Mouse (Mus musculus) lung, postnatal 25 days (tissue): Measurements from ENCODE around the gene Dnajc8.
"Not testable (repeated sequence)": the region's sequence is repeated elsewhere in the genome, so short reads cannot be mapped to it uniquely, and the experiment has no call there.

ENCODE experiments used
- DNase-seq: peaks from one replicate; pipeline ENCODE4 v3.0.0; 2022; ENCODE audit warnings: low spot score

The Dnajc8 gene

DNA sequence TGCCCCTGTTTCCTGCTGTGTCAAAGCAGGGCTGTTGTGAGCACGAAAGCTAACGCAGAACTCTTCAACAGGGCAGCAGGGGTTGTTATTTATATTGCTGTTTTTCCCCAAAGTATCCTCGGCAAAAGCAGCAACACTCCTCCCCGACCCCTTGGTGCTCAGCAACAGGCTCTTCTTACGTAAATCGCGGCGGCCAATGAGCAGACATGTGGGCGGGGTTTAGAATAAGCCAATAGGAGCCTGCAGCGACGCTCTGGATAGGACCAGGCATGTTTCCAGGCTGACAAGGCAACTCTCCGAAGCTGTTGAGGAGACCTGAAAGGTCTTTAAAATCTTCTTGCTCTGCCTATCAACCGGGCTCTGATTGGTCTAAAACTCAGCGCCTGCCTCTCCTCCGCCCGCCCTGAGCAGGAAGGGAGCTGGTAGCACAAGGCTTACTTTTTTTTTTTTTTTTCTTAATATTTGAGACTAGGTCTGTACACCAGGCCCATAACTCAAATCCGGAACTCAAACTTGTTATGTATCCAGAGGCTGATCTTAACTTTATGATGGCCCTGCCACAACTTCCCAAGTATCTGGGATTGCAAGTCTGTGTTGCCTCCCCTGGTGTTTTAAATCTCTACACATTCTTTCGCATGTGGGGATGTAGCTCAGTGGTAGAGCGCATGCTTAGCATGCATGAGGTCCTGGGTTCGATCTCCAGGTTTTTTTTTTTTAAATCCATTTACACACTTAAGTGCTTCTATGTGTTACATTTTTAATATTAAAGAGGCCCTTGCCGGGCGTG lies 19.8 kb upstream of the Dnajc8 start:
- peak; percentile 98 for DNase-seq

DNA sequence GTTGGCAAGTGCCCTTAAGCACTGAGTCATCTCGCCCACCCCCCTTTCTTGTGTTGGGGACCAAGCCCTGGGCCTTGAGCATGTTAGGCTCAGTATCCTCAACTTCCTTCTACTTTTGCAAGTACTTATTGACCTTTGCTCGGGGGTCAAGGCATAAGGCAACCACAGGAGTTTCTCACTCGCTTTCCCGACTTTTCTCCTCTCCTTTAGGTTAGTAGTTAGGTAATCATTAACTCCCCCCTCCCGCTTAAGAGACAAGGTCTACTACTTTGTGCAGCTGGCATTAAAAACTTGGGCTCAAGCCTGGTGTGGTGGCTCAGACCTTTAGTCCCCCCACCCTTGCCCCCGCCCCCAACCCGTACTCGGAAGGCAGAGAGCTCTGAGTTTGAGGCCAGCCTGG lies 17.3 kb upstream of the Dnajc8 start:
- peak; percentile 42 for DNase-seq

- DNase-seq: no peak
Observed at GRCm38 (mm10) chr4:132519188-132519587, 16.2 kb upstream of the Dnajc8 start.

DNA sequence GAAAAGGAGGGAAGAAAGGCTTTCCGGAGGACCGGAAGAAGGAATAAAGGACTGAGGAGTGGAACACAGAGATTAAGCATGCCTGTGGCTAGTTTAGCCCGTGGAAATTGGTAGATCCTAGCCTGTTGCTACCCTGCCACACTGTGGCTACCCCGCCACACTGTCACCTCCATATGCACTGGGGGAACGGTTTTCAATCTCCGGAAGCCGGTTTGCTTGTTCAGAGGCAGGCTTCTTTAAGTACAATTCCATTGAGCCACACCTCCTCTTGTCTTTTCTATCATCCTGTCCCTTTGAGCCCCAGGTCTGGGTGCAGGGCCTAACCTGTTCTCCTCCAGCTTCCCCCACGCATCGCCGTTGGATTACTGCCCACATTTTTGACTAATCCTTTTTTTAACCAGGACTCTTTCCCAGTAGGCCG lies 11.0 kb upstream of the Dnajc8 start:
- DNase-seq: no peak

DNA sequence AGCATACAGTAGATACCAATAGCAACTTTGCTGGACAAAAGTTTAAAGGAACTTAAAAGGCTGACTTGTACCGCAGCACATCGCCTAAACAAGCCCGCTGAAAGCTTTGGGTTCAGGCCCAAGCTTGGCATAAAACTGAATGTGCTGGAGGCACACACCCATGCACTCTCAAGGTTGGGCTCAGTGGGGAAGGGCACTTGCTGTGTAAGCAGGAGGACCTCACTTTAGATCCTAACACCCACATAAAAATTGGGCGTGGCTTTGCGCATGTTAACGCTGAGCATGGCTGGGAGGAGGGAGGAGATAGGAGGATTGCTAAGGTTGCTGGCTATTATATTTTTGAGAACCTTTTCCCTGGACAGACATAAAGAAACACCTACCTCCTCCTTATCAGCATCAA lies 10.5 kb upstream of the Dnajc8 start:
- peak; percentile 29 for DNase-seq

DNA sequence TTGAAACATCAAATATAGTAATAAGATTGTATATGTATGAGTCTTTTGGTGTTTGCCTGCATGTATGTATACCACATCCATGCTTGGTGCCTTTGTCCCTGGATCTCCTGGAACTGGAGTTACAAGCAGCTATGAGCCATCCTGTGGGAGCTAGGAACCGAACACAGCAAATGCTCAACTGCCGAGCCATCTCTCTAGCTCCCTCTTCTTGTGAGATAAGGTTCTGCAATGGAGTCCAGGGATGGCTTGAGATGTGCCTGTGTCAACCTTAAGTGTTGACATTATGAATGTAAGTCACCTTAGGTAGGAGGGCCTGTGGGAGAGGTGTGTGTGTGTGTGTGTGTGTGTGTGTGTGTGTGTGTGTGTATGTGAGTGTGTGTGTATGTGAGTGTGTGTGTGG lies 8.7 kb upstream of the Dnajc8 start:
- DNase-seq: no peak

GRCm38 (mm10) chr4:132527917-132528522 lies 7.3 kb upstream of the Dnajc8 start:
- no peak for DNase-seq

GRCm38 (mm10) chr4:132529344-132529743 lies 6.0 kb upstream of the Dnajc8 start:
- no peak for DNase-seq

GRCm38 (mm10) chr4:132530033-132530804 lies 5.1 kb upstream of the Dnajc8 start:
- no peak for DNase-seq

DNA sequence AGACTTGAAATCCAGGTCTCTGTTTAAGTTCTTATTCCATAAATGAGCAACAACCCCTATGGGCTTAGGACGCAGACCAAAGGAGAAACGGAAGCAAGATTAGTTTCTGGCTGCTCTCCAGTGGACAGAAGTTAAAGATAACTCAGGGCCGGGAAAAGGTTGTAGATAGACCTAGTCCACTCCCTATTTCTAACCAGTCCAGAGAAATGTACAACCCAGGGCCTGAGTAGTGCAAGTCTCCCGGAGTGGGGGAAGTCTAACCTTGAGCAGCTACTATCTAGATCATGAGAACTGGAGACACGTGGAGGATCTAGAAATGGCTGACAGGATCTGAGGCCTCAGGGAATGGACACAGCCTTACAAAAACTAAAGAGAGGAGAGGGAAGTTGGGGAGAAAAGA lies 2.9 kb upstream of the Dnajc8 start:
- no peak for DNase-seq

DNA sequence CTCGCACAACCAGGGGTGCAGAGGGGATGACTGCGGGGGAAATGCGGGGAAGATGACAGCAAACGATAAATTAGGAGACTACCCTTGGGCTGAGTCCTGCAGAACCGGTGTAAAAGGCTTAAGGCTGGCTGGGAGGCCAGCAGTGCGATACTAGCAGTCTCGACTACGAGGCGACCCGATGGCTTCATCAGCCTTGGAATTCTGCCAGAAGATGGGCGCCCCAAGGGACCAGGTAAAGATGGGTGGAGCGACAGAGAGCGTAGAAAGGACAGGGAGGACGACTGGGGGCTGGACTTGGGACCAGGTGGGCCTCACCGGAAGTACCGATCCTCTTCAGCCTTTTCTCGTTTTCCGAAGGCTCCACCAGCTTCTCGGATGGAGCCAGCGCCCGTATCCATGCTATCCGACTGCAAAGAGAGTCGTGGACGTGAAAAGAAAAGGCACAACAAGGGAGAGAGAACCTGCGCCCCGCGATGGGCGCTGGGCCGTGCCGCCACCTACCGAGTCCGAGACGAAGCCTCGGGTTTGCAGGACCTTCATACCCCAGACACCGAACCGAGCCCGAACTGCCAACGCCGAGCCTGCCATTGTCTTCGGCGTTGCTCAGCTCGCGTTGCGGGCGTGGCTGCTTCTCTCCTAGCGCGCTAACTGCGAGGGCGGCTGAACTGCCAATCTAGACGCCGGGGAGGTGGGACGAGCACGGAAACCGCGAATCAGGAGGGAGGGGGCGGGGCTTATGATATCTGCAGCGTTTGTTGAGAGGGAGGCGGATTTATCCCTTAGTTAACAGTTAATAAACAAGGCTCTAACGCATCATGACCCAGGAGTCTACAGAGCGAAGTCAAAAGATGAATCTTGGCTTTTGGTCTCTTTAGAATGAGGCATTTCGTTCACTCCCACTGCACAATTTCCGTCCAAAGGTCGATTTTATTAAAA lies 2.1 kb upstream of the Dnajc8 start, which contains the start of gene Atpif1:
Gene Atpif1, minus strand, starts transcription at position 679 of the 936 bp plus-strand sequence.
- DNase-seq: peak; percentile 93

GRCm38 (mm10) chr4:132539481-132539880 lies 4.1 kb downstream of the Dnajc8 start:
- DNase-seq: no peak

DNA sequence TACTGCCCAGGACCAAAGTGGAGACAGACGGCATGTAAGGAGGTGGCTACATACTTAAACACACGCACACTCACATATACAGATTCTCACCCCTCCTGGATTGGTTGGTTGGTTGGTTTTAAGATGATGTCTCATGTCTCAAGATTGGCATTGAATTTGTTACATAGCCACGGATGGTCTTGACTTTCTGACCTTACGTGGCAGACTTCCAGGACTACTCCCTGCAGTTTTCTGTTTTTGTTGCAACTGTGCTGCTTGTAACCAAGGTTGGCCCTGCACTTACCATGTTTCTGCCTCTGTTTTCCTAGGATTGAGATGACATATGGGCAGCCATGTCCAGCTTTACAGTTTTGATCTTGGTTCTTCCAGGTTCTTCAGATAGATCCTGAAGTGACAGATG lies 6.1 kb downstream of the Dnajc8 start:
- no peak for DNase-seq

DNA sequence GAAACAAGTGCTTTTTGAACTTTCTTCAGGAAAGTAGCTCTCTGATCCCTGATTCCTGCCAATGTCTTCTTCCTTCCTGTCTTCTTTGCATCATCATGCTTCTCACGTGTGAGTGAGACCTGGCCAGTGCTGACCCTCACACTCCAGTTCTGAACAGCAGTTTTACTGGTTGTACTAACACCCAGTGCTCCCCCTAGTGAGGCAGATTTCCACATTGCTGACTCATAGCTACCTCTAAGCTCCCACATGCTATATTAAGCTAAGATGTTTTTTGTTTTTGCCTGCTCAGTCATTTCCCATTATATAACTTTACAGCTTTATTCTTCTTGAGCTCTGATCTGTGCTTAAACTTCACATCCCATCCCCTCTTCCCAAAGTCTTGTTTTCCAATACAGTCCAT lies 7.4 kb downstream of the Dnajc8 start:
- no peak for DNase-seq

GRCm38 (mm10) chr4:132545851-132546250 lies 10.5 kb downstream of the Dnajc8 start:
- peak; percentile 78 for DNase-seq

GRCm38 (mm10) chr4:132554221-132554620 lies 18.9 kb downstream of the Dnajc8 start:
- DNase-seq: peak; percentile 55

GRCm38 (mm10) chr4:132554653-132555052 lies 19.3 kb downstream of the Dnajc8 start:
- peak; percentile 24 for DNase-seq

- not testable (repeated sequence) for DNase-seq
Observed at GRCm38 (mm10) chr4:132555550-132555949, 20.2 kb downstream of the Dnajc8 start.

- peak; percentile 13 for DNase-seq
Observed at GRCm38 (mm10) chr4:132563261-132563660, 27.9 kb downstream of the Dnajc8 start.

DNA sequence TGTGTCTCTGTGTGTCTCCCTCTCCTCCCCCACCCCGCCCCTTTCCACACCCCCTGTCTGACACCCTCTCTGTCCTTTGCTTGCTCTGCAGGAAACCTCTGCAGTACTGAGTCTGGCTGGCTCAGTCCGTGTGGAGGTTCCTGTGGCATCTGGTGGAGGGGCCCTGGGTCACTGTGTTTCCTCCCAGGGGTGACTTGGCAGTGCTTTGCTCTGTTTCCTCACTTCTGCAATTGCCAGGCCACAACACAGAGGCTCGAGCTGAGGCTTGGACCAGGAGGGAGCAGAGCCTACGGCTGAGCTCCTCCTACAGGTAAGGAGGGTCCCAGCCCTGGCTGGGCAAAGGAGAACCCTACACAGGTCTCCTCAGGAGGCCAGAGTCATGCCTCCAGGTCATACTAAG lies 28.6 kb downstream of the Dnajc8 start, which contains the start of gene Ptafr:
Gene Ptafr, plus strand, starts transcription at position 103 of the 400 bp plus-strand sequence.
- DNase-seq: peak; percentile 39

- no peak for DNase-seq
Observed at GRCm38 (mm10) chr4:132565089-132565747, 29.9 kb downstream of the Dnajc8 start.
